Mouse (Mus musculus): ENCODE measurements around the gene Sapcd1. TPM values are rescaled to one million over a fixed set of nuclear protein-coding genes. Genes with fewer than 3 reads are reported as not detected.

The Sapcd1 gene
- under 1 TPM in 1 of 2 experiments, not detected in 1; 0.67 TPM for total RNA-seq (2021)
- long read RNA-seq, experiment 1, result 0 reads
- long read RNA-seq, experiment 2, result 0 reads

- TF ChIP-seq CTCF (conservative IDR thresholded peaks at IDR 0.05), result no peak
- 0 out of 2 replicates have a peak within 1 kb of the TSS, but pooled peaks have one; percentile 32 for H3K27ac ChIP-seq
Observed at GRCm38 (mm10) chr17:35027277-35028068, at the start of gene Sapcd1. Sapcd1 (minus strand) TSS chr17:35028016.

GRCm38 (mm10) chr17:35077285-35077684, 49.5 kb upstream of the Sapcd1 start:
- TF ChIP-seq CTCF (conservative IDR thresholded peaks at IDR 0.05), result no peak
- Histone ChIP-seq H3K27ac (peak overlapping the region; percentile 43; the same call in 1 of the 2 replicates), H3K4me3 (peak overlapping the region; percentile 43; the same call in 1 of the 2 replicates)
- no peak for DNase-seq (ENCODE audit: low spot score in 2 of 2)

More at GRCm38 (mm10) chr17:35027277-35028068, at the start of gene Sapcd1:
- DNase-seq (ENCODE audit: low spot score in 2 of 2), result peak; percentile 35 to 51
- H3K4me3 ChIP-seq, result no peak within 1 kb of the TSS

- no peak for TF ChIP-seq CTCF (conservative IDR thresholded peaks at IDR 0.05)
- DNase-seq (ENCODE audit: low spot score in 2 of 2), result no peak
- peak within 1 kb of the TSS; percentile 43 for H3K4me3 ChIP-seq
- H3K27ac ChIP-seq, result peak within 1 kb of the TSS; percentile 43; the same call in 1 of the 2 replicates
Observed at GRCm38 (mm10) chr17:35076507-35077176, 48.8 kb upstream of the Sapcd1 start, which contains the start of gene Ly6g6e. Ly6g6e (plus strand) TSS chr17:35076902.

- no peak overlapping the region for H3K4me3 ChIP-seq
- H3K27ac ChIP-seq, result no peak overlapping the region
- no peak for TF ChIP-seq CTCF (conservative IDR thresholded peaks at IDR 0.05)
- no peak for DNase-seq (ENCODE audit: low spot score in 2 of 2)
Observed at GRCm38 (mm10) chr17:35074097-35074496, 46.3 kb upstream of the Sapcd1 start.

GRCm38 (mm10) chr17:35071454-35071853, 43.6 kb upstream of the Sapcd1 start:
- Histone ChIP-seq H3K4me3 (no peak overlapping the region), H3K27ac (no peak overlapping the region)
- no peak for TF ChIP-seq CTCF (conservative IDR thresholded peaks at IDR 0.05)
- no peak for DNase-seq (ENCODE audit: low spot score in 2 of 2)

GRCm38 (mm10) chr17:35070556-35071229, 42.9 kb upstream of the Sapcd1 start:
- no peak for TF ChIP-seq CTCF (conservative IDR thresholded peaks at IDR 0.05)
- DNase-seq (ENCODE audit: low spot score in 2 of 2), result no peak
- H3K27ac ChIP-seq, result no peak overlapping the region
- H3K4me3 ChIP-seq, result no peak overlapping the region

GRCm38 (mm10) chr17:35068213-35068914, 40.5 kb upstream of the Sapcd1 start:
- H3K27ac ChIP-seq, result no peak overlapping the region
- no peak for DNase-seq (ENCODE audit: low spot score in 2 of 2)

GRCm38 (mm10) chr17:35066084-35066483, 38.3 kb upstream of the Sapcd1 start, which contains the start of gene Mpig6b:
Mpig6b (minus strand) TSS chr17:35066184.
- H3K4me3 ChIP-seq, result no peak within 1 kb of the TSS; the same call in 1 of the 2 replicates
- no peak within 1 kb of the TSS for H3K27ac ChIP-seq
- DNase-seq (ENCODE audit: low spot score in 2 of 2), result no peak
- TF ChIP-seq CTCF (conservative IDR thresholded peaks at IDR 0.05), result no peak

More at GRCm38 (mm10) chr17:35068213-35068914, 40.5 kb upstream of the Sapcd1 start:
- H3K4me3 ChIP-seq, result no peak overlapping the region
- no peak for TF ChIP-seq CTCF (conservative IDR thresholded peaks at IDR 0.05)

GRCm38 (mm10) chr17:35064951-35065947, 37.4 kb upstream of the Sapcd1 start, which contains the start of gene Ly6g6c:
Ly6g6c (plus strand) TSS chr17:35065388.
- no peak for TF ChIP-seq CTCF (conservative IDR thresholded peaks at IDR 0.05)
- DNase-seq (ENCODE audit: low spot score in 2 of 2), result no peak
- no peak within 1 kb of the TSS for H3K27ac ChIP-seq
- H3K4me3 ChIP-seq, result no peak within 1 kb of the TSS; the same call in 1 of the 2 replicates

GRCm38 (mm10) chr17:35064378-35064877, 36.6 kb upstream of the Sapcd1 start:
- no peak for DNase-seq (ENCODE audit: low spot score in 2 of 2)
- no peak overlapping the region for H3K4me3 ChIP-seq
- TF ChIP-seq CTCF (conservative IDR thresholded peaks at IDR 0.05), result no peak
- no peak overlapping the region for H3K27ac ChIP-seq

GRCm38 (mm10) chr17:35063466-35063865, 35.6 kb upstream of the Sapcd1 start:
- no peak for TF ChIP-seq CTCF (conservative IDR thresholded peaks at IDR 0.05)
- DNase-seq (ENCODE audit: low spot score in 2 of 2), result no peak

More at GRCm38 (mm10) chr17:35063466-35063865, 35.6 kb upstream of the Sapcd1 start:
- Histone ChIP-seq H3K4me3 (no peak overlapping the region), H3K27ac (no peak overlapping the region)

Data from layer of hippocampus, adult 2 months (tissue).